Mouse (Mus musculus): ENCODE results near the gene Eif2s3y. TPM values are rescaled to one million over a fixed set of nuclear protein-coding genes. Genes with fewer than 3 reads are reported as not detected.

Eif2s3y gene
- 0.30 and 0.46 TPM in 2 replicates for polyA plus RNA-seq (2012)

DNA sequence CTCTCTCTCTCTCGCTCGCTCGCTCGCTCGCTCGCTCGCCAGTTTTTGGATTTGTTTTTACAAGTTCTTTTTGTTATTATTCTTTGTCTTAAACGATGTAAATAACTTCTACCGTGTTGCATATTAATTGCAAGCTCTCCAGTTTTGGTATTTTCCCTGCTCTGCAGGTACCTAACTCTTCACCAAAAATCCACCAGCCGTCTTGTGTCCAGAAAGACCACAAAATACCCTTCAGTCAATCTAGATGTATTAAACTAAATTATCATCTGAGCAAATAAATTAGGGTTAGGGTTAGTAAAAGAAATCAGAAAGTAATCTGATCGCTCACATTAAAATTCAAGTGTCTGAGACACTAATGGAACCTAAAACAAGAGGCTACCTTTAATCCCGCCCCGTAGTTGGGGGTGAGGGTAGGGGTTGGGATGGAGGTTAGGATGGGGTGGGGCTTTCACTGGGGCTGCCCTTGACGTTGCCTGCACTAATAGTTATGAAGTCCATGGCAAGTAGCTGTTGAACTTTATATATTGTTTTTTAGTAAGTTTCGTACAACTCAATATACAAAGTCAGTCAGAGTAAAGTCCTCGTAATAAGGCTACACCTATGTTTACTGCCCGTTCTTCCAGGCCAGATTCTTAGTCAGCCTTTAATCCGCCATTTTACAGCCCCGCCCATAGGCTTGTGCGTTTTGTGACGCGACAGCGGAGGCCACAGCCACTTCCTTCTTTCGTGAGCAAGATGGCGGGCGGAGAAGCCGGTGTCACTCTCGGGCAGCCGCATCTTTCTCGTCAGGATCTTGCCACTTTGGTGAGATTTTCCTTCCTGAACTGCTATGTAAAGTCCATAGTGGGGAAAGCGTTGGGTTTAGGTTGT, at the start of gene Eif2s3y:
Gene Eif2s3y (plus strand): TSS at position 662 of the 870 bp plus-strand sequence.
- Histone ChIP-seq H3K27me3 (ENCODE audit: control insufficient read depth) (no peaks in the 10 kb centered on the region), H3K4me3 (replicated peaks) (peak within 1 kb of the TSS; percentile 72)
- TF ChIP-seq TAL1 (IDR thresholded peaks at IDR 0.05; ENCODE audit: low read length) (no peak), GATA1 (IDR thresholded peaks at IDR 0.05; ENCODE audit: low read length) (no peak)

More for the DNA sequence above, at the start of gene Eif2s3y:
- Histone ChIP-seq H3K36me3 (ENCODE audit: control insufficient read depth) (no peaks in the 10 kb centered on the region), H3K9me3 (ENCODE audit: control insufficient read depth, low read length) (no peaks in the 10 kb centered on the region), H3K4me1 (ENCODE audit: control insufficient read depth) (no peaks in the 10 kb centered on the region)

Other genes starting within 250 kb of the Eif2s3y start
- gene Zfy1, start 213.1 kb upstream of the Eif2s3y start, polyA plus RNA-seq (2012): not detected in 2 replicates
- gene Uba1y, start 191.9 kb upstream of the Eif2s3y start, polyA plus RNA-seq (2012): not detected in 2 replicates
- 0.04 TPM in 1 of 2 replicates, not detected in the other for gene Kdm5d, start 112.8 kb upstream of the Eif2s3y start, polyA plus RNA-seq (2012)
- gene Uty, start 235.2 kb downstream of the Eif2s3y start, polyA plus RNA-seq (2012): 0.01 and 0.02 TPM in 2 replicates